Mouse (Mus musculus): ENCODE results near the gene Gm12184. TPM values are rescaled to one million over a fixed set of nuclear protein-coding genes. Genes with fewer than 3 reads are reported as not detected.
"Not testable (repeated sequence)": the region's sequence is repeated elsewhere in the genome, so short reads cannot be mapped to it uniquely, and the experiment has no call there.

Gm12184 gene
- polyA plus RNA-seq (2015; fragmentation: Nextera tagmentation; extraction: Ambion mirVana), result 4.2 and 5.2 TPM in 2 replicates

DNA sequence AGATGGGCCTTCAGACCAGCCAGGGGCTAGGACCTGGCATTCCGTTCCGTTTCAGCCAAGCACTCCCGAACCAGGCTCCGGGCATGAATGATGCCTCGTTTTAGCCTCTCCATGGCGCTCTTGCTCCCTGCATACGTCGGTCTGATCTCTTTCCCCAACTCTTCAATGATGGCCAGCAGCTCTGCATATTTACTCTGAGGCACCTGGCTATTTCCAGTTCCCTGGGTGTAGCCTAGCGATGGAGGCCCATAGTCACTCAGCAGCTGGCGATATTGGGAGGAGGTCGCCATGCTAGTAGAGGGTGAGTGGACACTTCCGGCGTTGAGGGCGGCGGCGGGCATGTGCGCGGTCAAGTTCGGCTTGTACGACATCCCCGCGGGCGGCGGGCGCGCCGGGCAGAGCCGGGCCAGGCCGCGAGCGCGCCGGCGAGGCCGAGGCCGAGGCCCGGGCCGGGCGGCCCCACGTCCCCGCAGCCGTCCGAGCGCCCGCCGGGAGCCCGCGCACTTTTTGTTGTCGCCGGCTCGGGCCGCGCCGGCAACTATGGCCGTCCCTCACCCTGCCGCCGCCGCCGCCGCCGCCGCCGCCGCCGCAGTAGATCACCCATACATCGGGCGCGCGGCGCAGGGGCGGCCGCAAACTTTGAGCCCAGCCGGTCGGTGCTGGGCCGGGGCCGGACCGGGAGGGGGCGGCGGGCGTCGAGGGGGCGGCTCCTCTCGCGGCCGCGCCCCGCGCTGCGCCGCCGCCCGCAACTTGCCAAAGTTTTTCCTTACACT, at the start of gene Gm12184, which contains the start of gene Trim7:
Gm12184 (minus strand) TSS at position 677 of the 773 bp plus-strand sequence.
Trim7 (plus strand) TSS at position 162 of the 773 bp plus-strand sequence.
- peak within 1 kb of the TSS; percentile 58 for H3K9ac ChIP-seq
- H3K4me3 ChIP-seq, result peak within 1 kb of the TSS; percentile 42
- not testable (repeated sequence) for H3K9me3 ChIP-seq (replicated peaks); H3K36me3 ChIP-seq (ENCODE audit: poor library complexity, severe bottlenecking)
- WGBS, result 0% methylated on average over 18 of the region's 92 CpGs
- peak within 1 kb of the TSS; percentile 25; the same call in 1 of the 2 replicates for H3K27ac ChIP-seq
- H3K4me1 ChIP-seq, result peaks cover 19% of the 10 kb centered on the region
- peak; percentile 78 for ATAC-seq
- H3K27me3 ChIP-seq, result peaks cover 20% of the 10 kb centered on the region
- H3K4me2 ChIP-seq, result peak within 1 kb of the TSS; percentile 59

DNA sequence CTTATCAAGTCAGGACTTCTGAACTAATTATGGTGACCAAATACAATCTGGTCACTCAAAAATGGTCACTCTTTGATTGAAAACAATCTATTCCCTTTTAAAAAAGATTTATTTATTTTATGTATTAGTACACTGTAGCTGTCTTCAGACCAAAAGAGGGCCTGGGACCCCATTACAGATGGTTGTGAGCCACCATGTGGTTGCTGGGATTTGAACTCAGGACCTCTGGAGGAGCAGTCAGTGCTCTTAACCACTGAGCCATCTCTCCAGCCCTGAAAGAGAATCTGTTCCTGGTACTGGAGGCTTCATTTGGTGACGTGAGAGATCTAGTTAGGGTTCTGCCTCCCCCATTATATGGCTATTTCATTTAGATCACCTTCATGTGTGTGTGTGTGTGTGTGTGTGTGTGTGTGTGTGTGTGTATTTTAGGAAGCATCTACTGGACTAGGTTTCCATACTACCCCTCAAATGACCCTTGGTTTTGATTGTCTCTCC, 48.9 kb upstream of the Gm12184 start:
- 71% methylated on average over 1 of the region's 1 CpGs for WGBS

DNA sequence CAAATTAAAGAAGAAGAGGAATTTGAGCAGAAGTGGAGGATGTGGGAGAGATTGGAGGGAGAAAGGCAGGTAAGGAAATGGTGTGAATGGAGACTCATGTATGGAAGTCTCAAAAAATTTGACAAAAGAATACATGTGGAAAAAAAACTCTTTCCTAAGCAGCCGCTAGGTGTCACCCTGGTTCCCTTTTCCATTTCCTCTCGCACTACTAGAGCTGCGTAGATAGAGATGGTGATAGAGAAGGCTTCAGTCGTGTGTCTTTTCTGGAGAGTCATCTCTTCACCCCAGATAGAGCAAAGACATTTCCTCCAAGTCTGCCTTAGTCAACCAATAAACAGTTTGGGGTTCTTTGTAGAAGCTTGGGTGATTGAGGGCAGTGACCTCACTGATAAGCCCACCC, 48.0 kb upstream of the Gm12184 start:
- 3% methylated on average over 4 of the region's 4 CpGs for WGBS
- no peak overlapping the region for H3K4me2 ChIP-seq
- peaks cover 12% of the 10 kb centered on the region for H3K4me1 ChIP-seq
- H3K4me3 ChIP-seq, result no peak overlapping the region
- ATAC-seq, result peak; percentile 72
- no peaks in the 10 kb centered on the region for H3K9me3 ChIP-seq (replicated peaks)
- no peak overlapping the region for H3K27ac ChIP-seq
- no peak overlapping the region for H3K9ac ChIP-seq
- no peaks in the 10 kb centered on the region for H3K36me3 ChIP-seq (ENCODE audit: poor library complexity, severe bottlenecking)
- peaks cover 11% of the 10 kb centered on the region for H3K27me3 ChIP-seq

More for the DNA sequence above, 48.9 kb upstream of the Gm12184 start:
- not testable (repeated sequence) for H3K9ac ChIP-seq; H3K36me3 ChIP-seq (ENCODE audit: poor library complexity, severe bottlenecking); H3K4me2 ChIP-seq; H3K27ac ChIP-seq; H3K4me3 ChIP-seq; ATAC-seq; H3K9me3 ChIP-seq (replicated peaks)
- peaks cover 11% of the 10 kb centered on the region for H3K27me3 ChIP-seq
- H3K4me1 ChIP-seq, result peaks cover 12% of the 10 kb centered on the region

DNA sequence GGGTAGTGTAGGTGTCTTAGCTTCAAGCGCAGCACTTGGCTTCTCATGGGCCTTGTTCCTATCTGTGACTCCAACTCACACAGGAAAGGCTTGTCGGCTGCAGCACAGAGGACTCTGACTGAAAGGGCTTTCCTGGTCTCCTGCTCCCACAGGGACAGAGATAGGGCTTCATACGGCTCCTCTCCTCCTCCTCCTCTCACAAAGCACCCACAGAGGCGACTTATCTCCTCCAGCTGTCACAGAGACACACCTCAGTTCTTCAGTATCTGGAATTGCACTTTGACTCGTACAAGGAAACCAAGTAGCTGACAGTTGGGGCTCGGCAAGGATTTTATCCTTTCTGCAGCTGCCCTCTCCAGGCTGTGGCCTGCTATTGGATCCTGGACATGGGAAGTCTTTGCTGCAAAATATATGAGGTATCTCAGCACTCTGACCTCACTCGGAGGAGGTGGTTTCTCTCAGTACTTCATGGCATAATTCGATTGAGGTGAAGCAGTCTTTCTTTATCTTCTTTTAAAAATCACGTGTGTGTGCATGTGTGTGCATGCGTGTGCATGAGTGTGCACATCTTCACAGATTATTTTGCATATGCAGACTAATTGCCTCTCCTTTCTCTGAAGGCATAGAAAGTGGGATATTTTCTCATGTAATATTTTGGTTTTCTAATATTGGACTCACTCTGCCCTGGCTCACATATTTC, 47.3 kb upstream of the Gm12184 start:
- H3K4me1 ChIP-seq, result peaks cover 12% of the 10 kb centered on the region
- peaks cover 11% of the 10 kb centered on the region for H3K27me3 ChIP-seq
- ATAC-seq, result no peak
- no peak overlapping the region for H3K4me2 ChIP-seq
- H3K9ac ChIP-seq, result no peak overlapping the region
- 76% methylated on average over 10 of the region's 10 CpGs for WGBS
- H3K4me3 ChIP-seq, result no peak overlapping the region
- H3K27ac ChIP-seq, result no peak overlapping the region
- H3K9me3 ChIP-seq (replicated peaks), result no peaks in the 10 kb centered on the region
- H3K36me3 ChIP-seq (ENCODE audit: poor library complexity, severe bottlenecking), result no peaks in the 10 kb centered on the region

DNA sequence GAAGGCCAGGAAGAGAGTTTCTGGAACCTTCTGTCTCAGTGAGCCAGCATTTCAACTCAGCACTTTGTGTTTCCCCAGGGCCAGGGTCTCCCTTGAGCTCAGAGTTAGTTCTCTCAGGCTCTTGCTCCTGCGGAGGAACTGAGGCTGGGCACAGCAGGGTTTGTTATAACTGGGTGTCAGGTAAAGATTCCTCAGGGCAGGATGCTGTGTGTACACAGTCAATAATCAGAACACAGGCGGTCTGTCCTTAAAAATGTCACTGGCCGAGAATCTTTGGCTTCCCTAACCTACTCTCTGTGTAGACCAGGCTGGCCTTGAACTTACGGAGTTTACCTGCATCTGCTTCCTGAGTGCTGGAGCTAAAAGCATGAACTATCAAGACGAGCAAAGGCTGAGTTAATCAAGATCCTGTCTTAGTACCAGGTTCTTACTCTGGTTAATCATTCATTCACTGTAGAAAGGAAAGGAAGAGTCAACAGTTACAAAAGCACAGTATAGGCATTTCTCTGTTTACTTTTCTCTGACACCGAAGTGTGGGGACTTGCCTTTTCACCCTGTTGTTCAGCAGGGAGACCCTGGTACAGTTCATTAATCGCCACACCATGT, 46.3 kb upstream of the Gm12184 start:
- ATAC-seq, result no peak
- H3K27ac ChIP-seq, result no peak overlapping the region
- H3K9me3 ChIP-seq (replicated peaks), result no peaks in the 10 kb centered on the region
- 85% methylated on average over 7 of the region's 7 CpGs for WGBS
- H3K36me3 ChIP-seq (ENCODE audit: poor library complexity, severe bottlenecking), result no peaks in the 10 kb centered on the region
- H3K4me3 ChIP-seq, result no peak overlapping the region
- H3K27me3 ChIP-seq, result peaks cover 11% of the 10 kb centered on the region
- H3K4me2 ChIP-seq, result no peak overlapping the region
- H3K4me1 ChIP-seq, result peaks cover 12% of the 10 kb centered on the region
- no peak overlapping the region for H3K9ac ChIP-seq

DNA sequence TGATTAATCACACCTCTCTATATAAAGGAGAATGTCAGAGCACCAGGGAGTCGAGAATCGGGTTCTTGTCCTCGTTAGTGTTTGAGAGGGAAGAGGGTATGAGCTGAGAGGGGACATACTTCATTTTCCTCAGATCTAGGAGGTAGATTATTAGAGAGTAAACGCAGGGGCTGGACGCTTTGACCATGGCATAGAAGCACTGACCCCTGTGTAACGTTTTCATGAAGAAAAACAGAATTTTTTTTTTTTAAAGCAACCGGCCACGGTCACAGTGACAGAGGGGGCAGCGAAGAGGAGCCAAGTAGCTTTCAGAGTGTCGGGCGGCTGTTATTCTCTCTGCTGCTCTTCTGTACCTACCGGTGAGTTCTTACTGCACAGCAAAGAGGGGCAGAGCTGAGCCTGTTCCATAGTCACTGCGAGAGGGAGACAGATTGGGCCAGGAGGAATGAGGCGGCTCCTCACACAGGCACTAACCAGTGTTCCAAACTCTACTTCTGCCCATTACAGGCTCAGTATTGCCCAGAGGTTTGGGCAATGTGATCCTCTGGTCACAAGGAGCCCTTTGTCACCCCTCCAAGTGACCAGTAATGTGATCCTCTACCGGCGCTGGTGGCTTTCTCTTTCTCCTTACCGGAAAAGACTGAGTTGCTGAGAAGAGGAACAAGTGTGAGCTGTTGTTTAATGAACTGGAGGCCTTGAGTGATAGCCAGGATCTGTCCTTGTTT, 45.5 kb upstream of the Gm12184 start:
- Histone ChIP-seq H3K9ac (peak overlapping the region; percentile 52), H3K36me3 (ENCODE audit: poor library complexity, severe bottlenecking) (no peaks in the 10 kb centered on the region), H3K4me3 (peak overlapping the region; percentile 41), H3K4me1 (peaks cover 12% of the 10 kb centered on the region), H3K27me3 (peaks cover 11% of the 10 kb centered on the region), H3K9me3 (replicated peaks) (no peaks in the 10 kb centered on the region), H3K27ac (no peak overlapping the region), H3K4me2 (peak overlapping the region; percentile 66)
- WGBS, result 9% methylated on average over 17 of the region's 17 CpGs
- peak; percentile 34; the same call in 1 of the 2 replicates for ATAC-seq

DNA sequence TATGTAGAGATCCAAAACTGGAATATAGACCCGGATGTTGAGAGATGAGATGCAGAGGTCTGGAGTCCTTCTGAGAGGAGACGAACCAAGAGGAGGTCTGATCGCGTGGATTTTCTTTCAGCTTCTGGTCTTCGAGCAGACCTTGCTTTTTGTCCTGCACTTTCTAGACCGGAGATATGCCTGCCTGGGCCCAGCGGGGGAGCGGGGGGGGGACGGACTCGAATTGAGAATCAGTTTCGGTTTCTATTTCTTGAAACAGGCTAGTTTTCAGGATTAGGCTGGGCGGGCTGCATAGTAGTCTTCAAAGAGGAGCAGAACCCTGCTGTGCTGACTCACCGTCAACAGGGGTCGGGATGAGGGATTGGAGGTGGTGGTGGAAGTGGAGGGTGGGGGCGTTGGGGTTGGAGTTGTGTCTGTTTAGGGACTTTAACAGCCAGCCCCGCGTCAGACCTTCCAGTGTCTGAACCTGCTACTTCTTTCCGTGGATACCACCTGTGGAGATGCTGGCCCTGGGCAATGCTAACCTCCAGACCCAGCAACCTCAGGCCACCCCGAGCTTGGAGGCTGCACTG, 44.8 kb upstream of the Gm12184 start, which contains the start of gene Irgm1:
Irgm1 (minus strand) TSS at position 483 of the 572 bp plus-strand sequence.
- no peaks in the 10 kb centered on the region for H3K9me3 ChIP-seq (replicated peaks)
- 2% methylated on average over 19 of the region's 19 CpGs for WGBS
- ATAC-seq, result peak; percentile 43; the same call in 1 of the 2 replicates

DNA sequence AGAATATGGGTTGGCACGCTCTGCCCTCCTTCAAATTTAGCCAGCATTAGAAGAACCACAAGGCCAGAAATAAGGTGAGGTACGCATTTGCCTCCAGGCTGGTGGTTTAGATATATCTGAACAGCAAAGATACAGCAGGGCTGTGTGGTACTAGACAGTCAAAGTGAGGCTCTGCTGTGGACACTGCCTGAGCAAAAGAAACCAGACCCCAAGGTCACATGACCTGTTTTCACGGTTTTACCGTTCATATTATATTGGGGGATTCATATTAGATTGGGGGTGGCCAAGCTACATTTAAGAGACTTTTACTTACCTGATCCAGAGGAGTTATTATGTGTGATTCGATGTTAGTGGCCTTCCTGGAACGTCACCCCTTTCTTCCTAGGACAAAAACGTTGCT, 44.3 kb upstream of the Gm12184 start:
- peak overlapping the region; percentile 66 for H3K4me2 ChIP-seq
- H3K4me1 ChIP-seq, result peaks cover 12% of the 10 kb centered on the region
- no peak; the same call in 1 of the 2 replicates for ATAC-seq
- H3K27ac ChIP-seq, result no peak overlapping the region
- WGBS, result 38% methylated on average over 7 of the region's 7 CpGs
- H3K9me3 ChIP-seq (replicated peaks), result no peaks in the 10 kb centered on the region
- H3K36me3 ChIP-seq (ENCODE audit: poor library complexity, severe bottlenecking), result no peaks in the 10 kb centered on the region
- peaks cover 11% of the 10 kb centered on the region for H3K27me3 ChIP-seq
- H3K9ac ChIP-seq, result peak overlapping the region; percentile 52
- H3K4me3 ChIP-seq, result peak overlapping the region; percentile 41

More for the DNA sequence above, 44.8 kb upstream of the Gm12184 start, which contains the start of gene Irgm1:
- Histone ChIP-seq H3K4me3 (peak within 1 kb of the TSS; percentile 41), H3K4me1 (peaks cover 12% of the 10 kb centered on the region), H3K4me2 (peak within 1 kb of the TSS; percentile 66), H3K27me3 (peaks cover 11% of the 10 kb centered on the region), H3K27ac (no peak within 1 kb of the TSS), H3K36me3 (ENCODE audit: poor library complexity, severe bottlenecking) (no peaks in the 10 kb centered on the region), H3K9ac (peak within 1 kb of the TSS; percentile 52)

DNA sequence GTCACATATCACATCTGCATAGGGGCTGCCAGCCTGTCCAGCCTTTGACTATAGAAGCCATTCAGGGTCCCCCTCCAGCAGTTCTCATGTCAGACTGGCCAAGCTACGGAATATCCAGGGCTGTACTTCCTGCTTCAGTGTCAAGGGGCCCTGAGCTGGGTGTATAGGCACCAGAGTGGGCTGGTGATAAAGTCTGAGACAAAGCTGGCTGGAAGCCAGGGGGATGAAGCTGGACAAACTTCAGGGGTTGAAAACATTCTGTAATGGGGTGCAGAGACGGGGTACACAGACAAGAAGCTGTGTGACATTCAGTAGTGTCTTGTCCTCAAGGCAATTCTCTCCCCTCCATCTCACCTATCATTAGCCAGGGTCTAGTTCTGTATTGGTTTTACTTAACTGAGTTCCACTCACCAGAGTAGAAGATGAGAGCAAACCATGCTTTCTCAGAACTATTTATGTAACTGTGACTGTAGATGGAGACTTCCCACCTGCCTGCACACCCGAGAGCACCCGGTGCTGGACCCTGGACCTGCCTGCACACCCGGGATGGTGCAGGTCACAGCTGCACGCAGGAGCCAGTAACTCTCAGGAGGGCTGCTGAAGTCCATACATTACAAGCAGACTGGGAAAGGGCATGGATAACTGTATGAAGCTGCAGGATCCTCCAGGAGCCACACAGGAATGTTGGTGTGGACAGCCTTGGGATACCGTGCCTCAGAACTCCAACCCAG, 43.1 kb upstream of the Gm12184 start:
- Histone ChIP-seq H3K9me3 (replicated peaks) (no peaks in the 10 kb centered on the region), H3K27me3 (peaks cover 11% of the 10 kb centered on the region), H3K4me1 (peaks cover 12% of the 10 kb centered on the region), H3K9ac (no peak overlapping the region), H3K36me3 (ENCODE audit: poor library complexity, severe bottlenecking) (no peaks in the 10 kb centered on the region), H3K27ac (no peak overlapping the region), H3K4me3 (no peak overlapping the region), H3K4me2 (no peak overlapping the region)
- 77% methylated on average over 7 of the region's 7 CpGs for WGBS
- ATAC-seq, result no peak

DNA sequence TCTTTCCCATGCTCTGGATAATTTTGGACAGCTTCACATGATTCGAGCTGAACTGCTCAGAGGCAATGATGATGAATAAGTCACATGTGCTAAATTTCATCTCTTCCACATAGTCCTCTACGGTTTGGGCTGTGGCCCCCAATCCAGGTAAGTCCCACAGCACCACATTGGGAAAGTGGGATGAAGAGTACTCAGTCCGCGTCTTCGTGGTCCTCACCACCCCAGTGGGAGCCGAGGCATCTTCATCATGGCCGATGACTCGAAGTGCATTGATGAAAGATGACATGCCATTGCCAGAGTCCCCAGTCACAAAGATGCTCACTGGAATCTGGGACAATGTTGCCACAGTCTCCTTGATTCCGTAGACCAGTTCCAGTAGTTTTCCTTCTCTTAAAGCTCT, 40.0 kb upstream of the Gm12184 start:
- Histone ChIP-seq H3K9me3 (replicated peaks) (no peaks in the 10 kb centered on the region), H3K36me3 (ENCODE audit: poor library complexity, severe bottlenecking) (no peaks in the 10 kb centered on the region), H3K9ac (no peak overlapping the region), H3K4me2 (no peak overlapping the region), H3K27me3 (no peaks in the 10 kb centered on the region), H3K27ac (no peak overlapping the region), H3K4me3 (no peak overlapping the region), H3K4me1 (peaks cover 3% of the 10 kb centered on the region)
- 93% methylated on average over 9 of the region's 9 CpGs for WGBS
- ATAC-seq, result no peak

Measured in forebrain, embryonic 13.5 days (tissue).